Mouse (Mus musculus) hematopoietic stem cell, adult 5-6 weeks (primary cell): ENCODE measurements around the gene Trim72. TPM values are rescaled to one million over a fixed set of nuclear protein-coding genes. Genes with fewer than 3 reads are reported as not detected.

Experiments
- ATAC-seq, 2 experiments: fragments of 125-278 bp in 1 of 2; replicated peaks in 1 of 2; 2 replicates each; pipeline ENCODE4 v1.8.0; 2016 to 2017; ENCODE audit warnings: inconsistent platforms in 2 of 2, mild to moderate bottlenecking in 2 of 2, moderate number of reproducible peaks in 2 of 2, low read depth in 1 of 2, moderate TSS enrichment in 1 of 2; ENCODE audit not compliant: low FRiP score in 2 of 2, poor library complexity in 2 of 2, severe bottlenecking in 2 of 2, insufficient read depth in 1 of 2, low TSS enrichment in 1 of 2
- total RNA-seq: library from RNA; stranded (forward); fragments of 172-1452, 232-1000 nt; gene quantifications from 2 replicates; pipeline ENCODE4 v1.2.3, GENCODE M21; 2017

Trim72 gene
- not detected in 2 replicates for total RNA-seq

- no peak for ATAC-seq
Measured at GRCm38 (mm10) chr7:128003688-128004087, at the start of gene Trim72. Trim72 (plus strand) TSS chr7:128003949.

DNA sequence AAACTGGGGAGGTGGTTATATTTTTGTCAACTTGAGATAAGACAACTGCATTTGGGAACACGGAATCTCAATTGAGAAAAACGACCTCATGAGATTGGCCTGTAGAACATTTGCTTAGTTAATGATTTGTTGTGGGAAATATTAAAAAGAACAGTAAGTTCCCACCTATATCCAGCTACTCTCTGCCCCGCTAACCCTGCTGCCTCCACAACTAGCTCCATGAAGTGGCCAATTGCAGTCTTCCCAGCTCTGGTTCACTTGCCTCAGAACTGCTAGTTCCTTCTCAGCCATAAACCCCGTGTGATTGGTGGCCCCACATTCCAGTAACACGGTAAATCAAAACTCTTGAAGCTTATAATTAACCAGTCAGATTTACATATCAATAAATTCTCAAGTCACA is 44.4 kb upstream of the Trim72 start:
- no peak for ATAC-seq

- no peak for ATAC-seq
Measured at GRCm38 (mm10) chr7:127966371-127966918, 37.3 kb upstream of the Trim72 start.

DNA sequence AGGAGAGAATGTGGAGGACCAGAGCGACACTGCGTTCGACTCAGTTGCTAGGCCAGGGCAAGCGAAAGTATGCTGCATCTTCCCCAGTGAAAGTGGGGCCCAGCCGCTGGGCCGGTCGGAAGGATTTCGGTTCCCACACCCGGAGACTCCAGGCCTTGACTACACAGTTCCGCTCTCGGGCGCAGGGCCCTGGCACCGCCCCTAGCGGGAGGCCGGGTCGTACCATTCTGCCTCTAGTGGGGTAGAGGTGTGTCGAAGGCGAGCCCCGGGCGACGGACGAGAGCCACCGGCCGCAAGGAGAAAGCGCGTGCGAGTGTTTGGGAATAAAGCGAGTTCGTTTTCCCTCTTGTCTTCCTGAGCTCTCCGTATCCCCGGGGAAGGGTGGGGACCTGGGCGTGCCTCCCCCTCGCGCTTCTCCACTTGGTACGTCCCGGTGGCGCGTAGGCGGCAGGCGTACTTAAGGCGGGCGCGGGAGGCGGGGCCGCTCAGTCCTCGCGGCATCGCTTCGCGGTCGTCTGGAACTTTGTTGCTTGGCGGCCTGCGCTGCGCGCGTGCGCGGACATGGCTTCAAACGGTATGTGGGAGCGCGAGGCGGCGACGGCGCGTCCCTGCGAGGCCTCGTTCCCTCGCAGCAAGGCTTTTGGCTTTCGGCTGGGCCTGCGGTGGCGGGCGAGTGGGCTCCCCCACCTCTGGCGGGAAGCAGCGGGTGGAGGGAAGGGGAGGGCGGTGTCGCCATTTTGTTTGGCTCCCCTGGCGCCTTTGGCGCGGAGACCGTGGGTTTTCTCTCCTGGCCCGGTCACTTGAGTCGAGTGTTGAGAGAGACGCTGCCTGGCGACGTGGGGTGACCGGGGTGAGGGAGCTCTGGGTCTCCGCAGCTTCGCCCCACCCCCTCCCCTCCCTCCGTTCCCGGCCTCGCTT is 36.5 kb upstream of the Trim72 start, which contains the start of gene Fus:
Gene Fus, plus strand, starts transcription at position 454 of the 918 bp plus-strand sequence.
- peak; percentile 91 to 96 for ATAC-seq

- ATAC-seq: peak in 1 of 2 experiments; percentile 15; a peak in 1 of 4 replicates
Measured at GRCm38 (mm10) chr7:127967922-127968828, 35.6 kb upstream of the Trim72 start.

GRCm38 (mm10) chr7:127974413-127974930 is 29.3 kb upstream of the Trim72 start:
- no peak for ATAC-seq

DNA sequence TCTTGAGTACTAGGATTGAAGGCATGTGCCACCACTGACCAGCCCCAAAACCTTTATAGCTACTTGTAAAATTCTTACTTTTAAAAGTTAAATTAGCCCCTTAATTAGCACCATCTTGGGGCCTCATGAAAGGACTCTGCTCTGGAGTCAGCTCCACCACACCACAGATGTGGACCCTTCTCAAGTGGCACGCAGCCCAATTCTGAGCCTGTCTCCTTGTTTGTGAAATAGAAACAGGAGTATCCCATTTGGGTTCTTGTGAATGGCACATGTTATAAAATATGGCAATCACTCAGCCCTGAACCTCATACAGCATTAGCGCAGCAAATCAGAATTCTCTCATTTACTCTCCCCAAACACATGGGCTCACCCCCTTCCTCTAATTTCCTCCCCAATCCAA is 24.9 kb upstream of the Trim72 start:
- ATAC-seq: no peak

GRCm38 (mm10) chr7:127980606-127981005 is 23.1 kb upstream of the Trim72 start:
- no peak for ATAC-seq

DNA sequence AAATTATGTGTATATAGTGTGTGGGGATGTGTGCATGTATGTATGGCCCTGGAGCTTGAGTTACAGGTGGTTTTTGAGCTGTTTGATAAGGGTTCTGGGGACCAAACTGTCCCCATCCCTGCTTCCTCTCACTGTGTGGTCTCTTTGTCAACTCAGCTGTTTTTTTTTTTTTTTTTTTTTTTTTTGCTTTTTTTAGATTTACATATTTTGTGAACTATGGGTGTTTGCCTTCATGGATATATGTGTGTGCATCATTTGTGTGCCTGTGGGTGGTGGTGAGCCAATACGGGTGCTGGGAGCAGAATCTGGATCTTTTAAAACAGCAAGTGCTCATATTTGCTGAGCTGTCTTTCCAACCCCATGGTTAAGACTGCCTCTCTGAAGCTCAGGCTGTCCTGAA is 14.8 kb upstream of the Trim72 start:
- ATAC-seq: no peak

GRCm38 (mm10) chr7:127991643-127992487 is 11.9 kb upstream of the Trim72 start:
- ATAC-seq: peak in 1 of 2 experiments; percentile 34; a peak in 1 of 4 replicates

- ATAC-seq: no peak
Measured at GRCm38 (mm10) chr7:127992488-127993340, 11.0 kb upstream of the Trim72 start.

GRCm38 (mm10) chr7:127993341-127993977 is 10.3 kb upstream of the Trim72 start, which contains the start of gene Pycard:
Pycard (minus strand) TSS chr7:127993867.
- ATAC-seq: peak; percentile 78 to 80

GRCm38 (mm10) chr7:127999436-127999835 is 4.3 kb upstream of the Trim72 start:
- ATAC-seq: no peak

DNA sequence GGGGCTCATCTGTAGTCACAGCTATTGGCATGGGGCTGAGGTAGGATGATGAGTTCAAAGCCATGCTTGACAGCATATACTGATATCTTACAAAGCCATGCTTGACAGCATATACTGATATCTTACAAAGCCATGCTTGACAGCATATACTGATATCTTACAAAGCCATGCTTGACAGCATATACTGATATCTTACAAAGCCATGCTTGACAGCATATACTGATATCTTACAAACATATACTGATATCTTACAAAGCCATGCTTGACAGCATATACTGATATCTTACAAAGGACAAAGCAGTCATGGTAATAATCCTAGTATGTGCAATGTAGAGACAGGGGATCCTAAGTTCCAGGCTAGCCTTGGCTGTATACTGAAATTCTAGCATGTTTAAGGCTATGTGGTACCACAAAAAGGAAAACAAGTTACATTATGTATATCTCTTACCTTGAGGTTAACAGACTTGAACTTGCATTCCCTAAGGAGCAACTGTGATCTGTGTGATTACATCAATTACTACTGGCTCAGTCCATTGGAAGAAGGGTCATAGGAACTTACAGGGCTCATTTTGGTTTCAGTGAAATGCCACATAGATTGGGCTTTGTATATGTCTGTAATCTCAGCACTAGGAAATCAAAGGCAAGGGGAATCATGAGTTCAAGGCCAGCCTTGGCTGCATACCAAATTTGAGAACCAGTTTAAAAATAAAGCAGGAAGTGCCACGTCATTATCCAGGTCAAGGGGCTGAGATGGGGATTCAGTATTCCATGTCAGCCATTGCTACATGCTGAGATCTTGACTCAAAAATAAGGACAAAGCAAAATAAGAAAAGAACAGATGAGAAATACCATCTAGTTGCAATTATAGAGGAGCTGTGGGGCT is 3.4 kb upstream of the Trim72 start:
- ATAC-seq: no peak
